Mouse (Mus musculus) cortical plate, adult 2 months (tissue): ENCODE measurements around the gene Gk2. TPM values are rescaled to one million over a fixed set of nuclear protein-coding genes. Genes with fewer than 3 reads are reported as not detected.

ENCODE experiments used
- H3K27ac ChIP-seq: fragments of 200-500 bp; 2 replicates; pipeline ENCODE4 v1.5.1; 2012; ENCODE audit warnings: low read length, control low read depth, inconsistent platforms; ENCODE audit not compliant: insufficient read depth
- H3K4me1 ChIP-seq: fragments of 200-500 bp; 2 replicates; pipeline ENCODE4 v1.6.1; 2011; ENCODE audit warnings: low read length; ENCODE audit not compliant: control insufficient read depth, insufficient read depth
- H3K4me3 ChIP-seq: fragments of 200-500 bp; 2 replicates; pipeline ENCODE4 v1.5.1; 2011; ENCODE audit warnings: mild to moderate bottlenecking, low read length, control low read depth; ENCODE audit not compliant: insufficient read depth
- CTCF ChIP-seq: fragments of 200-500 bp; IDR thresholded peaks from 2 replicates; pipeline ENCODE4 v1.5.1; 2011; ENCODE audit warnings: mild to moderate bottlenecking, control low read depth, low read length; ENCODE audit not compliant: insufficient read depth; ENCODE audit errors: extremely low read depth
- POLR2A ChIP-seq: fragments of 200-500 bp; IDR thresholded peaks from 2 replicates; pipeline ENCODE4 v1.6.1; 2011; ENCODE audit warnings: mild to moderate bottlenecking, low read length, control low read depth; ENCODE audit not compliant: insufficient read depth; ENCODE audit errors: extremely low read depth
- polyA plus RNA-seq: library from polyadenylated mRNA; depleted of rRNA; stranded (reverse); fragments of >200 nt; gene quantifications from 2 replicates; pipeline ENCODE4 v1.2.3, GENCODE M21; 2012; rRNA removed

Gk2 gene
- not detected in 2 replicates for polyA plus RNA-seq

GRCm38 (mm10) chr5:97456816-97457215 is at the start of gene Gk2:
Gene Gk2, minus strand, starts transcription at chr5:97457021.
- Histone ChIP-seq H3K4me1 (no peaks in the 10 kb centered on the region), H3K27ac (no peak within 1 kb of the TSS), H3K4me3 (no peak within 1 kb of the TSS)
- TF ChIP-seq CTCF (no peak), POLR2A (no peak)

GRCm38 (mm10) chr5:97498041-97498440 is 41.2 kb upstream of the Gk2 start:
- Histone ChIP-seq H3K4me1 (no peaks in the 10 kb centered on the region), H3K27ac (no peak overlapping the region), H3K4me3 (no peak overlapping the region)
- TF ChIP-seq POLR2A (no peak), CTCF (no peak)

GRCm38 (mm10) chr5:97495488-97496092 is 38.8 kb upstream of the Gk2 start:
- TF ChIP-seq CTCF (no peak), POLR2A (no peak)
- Histone ChIP-seq H3K4me1 (no peaks in the 10 kb centered on the region), H3K27ac (no peak overlapping the region), H3K4me3 (no peak overlapping the region)

- no peak for TF ChIP-seq CTCF
- TF ChIP-seq POLR2A: no peak
- no peaks in the 10 kb centered on the region for H3K4me1 ChIP-seq
- no peak overlapping the region for H3K27ac ChIP-seq
- H3K4me3 ChIP-seq: no peak overlapping the region
Observed at GRCm38 (mm10) chr5:97493421-97493820, 36.6 kb upstream of the Gk2 start.

- H3K4me1 ChIP-seq: no peaks in the 10 kb centered on the region
- TF ChIP-seq CTCF (no peak), POLR2A (no peak)
- H3K4me3 ChIP-seq: no peak overlapping the region
- H3K27ac ChIP-seq: no peak overlapping the region
Observed at GRCm38 (mm10) chr5:97486141-97486540, 29.3 kb upstream of the Gk2 start.

GRCm38 (mm10) chr5:97479991-97480390 is 23.2 kb upstream of the Gk2 start:
- TF ChIP-seq CTCF: no peak
- no peak for TF ChIP-seq POLR2A
- no peak overlapping the region for H3K4me3 ChIP-seq
- no peaks in the 10 kb centered on the region for H3K4me1 ChIP-seq
- no peak overlapping the region for H3K27ac ChIP-seq

GRCm38 (mm10) chr5:97467246-97467645 is 10.4 kb upstream of the Gk2 start:
- no peaks in the 10 kb centered on the region for H3K4me1 ChIP-seq
- H3K27ac ChIP-seq: no peak overlapping the region
- H3K4me3 ChIP-seq: no peak overlapping the region
- TF ChIP-seq POLR2A (no peak), CTCF (no peak)

GRCm38 (mm10) chr5:97466430-97467158 is 9.8 kb upstream of the Gk2 start:
- H3K27ac ChIP-seq: no peak overlapping the region
- TF ChIP-seq POLR2A: no peak
- TF ChIP-seq CTCF: no peak

GRCm38 (mm10) chr5:97465956-97466355 is 9.1 kb upstream of the Gk2 start:
- Histone ChIP-seq H3K4me1 (no peaks in the 10 kb centered on the region), H3K27ac (no peak overlapping the region), H3K4me3 (no peak overlapping the region)
- TF ChIP-seq POLR2A (no peak), CTCF (no peak)

More at GRCm38 (mm10) chr5:97466430-97467158, 9.8 kb upstream of the Gk2 start:
- H3K4me3 ChIP-seq: no peak overlapping the region
- H3K4me1 ChIP-seq: no peaks in the 10 kb centered on the region

- Histone ChIP-seq H3K27ac (no peak overlapping the region), H3K4me3 (no peak overlapping the region), H3K4me1 (no peaks in the 10 kb centered on the region)
- no peak for TF ChIP-seq CTCF
Observed at GRCm38 (mm10) chr5:97462856-97463255, 6.0 kb upstream of the Gk2 start.

GRCm38 (mm10) chr5:97451451-97451850 is 5.4 kb downstream of the Gk2 start:
- Histone ChIP-seq H3K27ac (no peak overlapping the region), H3K4me1 (no peaks in the 10 kb centered on the region), H3K4me3 (no peak overlapping the region)
- TF ChIP-seq CTCF: no peak
- no peak for TF ChIP-seq POLR2A
